ENCODE assay signal across 10 mouse cellular contexts in genomic region chr5:83778310-83778972, GRCm38 (mm10).
DNase-seq lines count a peak whose midpoint lies in the region; ATAC-seq and TF ChIP-seq lines count a peak whose summit lies in the region.
"Had no signal": no experiment of that assay in that cellular context is flagged by ENCODE, and none has a peak within 500 bp of the region (broad histone marks: within the 10 kb centered on the region; RNA-seq: fewer than 3 reads in every experiment).

No protein-coding gene starts in this region.

- no peak overlapping the region for H3K4me3 ChIP-seq in hindbrain, postnatal 0 days (ENCODE audit: low read length)
- no peak overlapping the region for H3K4me3 ChIP-seq in hindbrain, embryonic 10.5 days

- WGBS in hindbrain, postnatal 0 days, result 32% methylated on average over 3 of the region's 3 CpGs
- WGBS in hindbrain, embryonic 10.5 days, result 31% methylated on average over 3 of the region's 3 CpGs

- no peak overlapping the region for H3K9ac ChIP-seq in hindbrain, postnatal 0 days (replicated peaks; ENCODE audit: low read length)

- H3K9me3 ChIP-seq in hindbrain, postnatal 0 days (ENCODE audit: low read length), result no peaks in the 10 kb centered on the region
- H3K9me3 ChIP-seq in hindbrain, embryonic 10.5 days, result no peaks in the 10 kb centered on the region

- H3K4me1 ChIP-seq in hindbrain, postnatal 0 days (ENCODE audit: insufficient read depth, low read length), result no peaks in the 10 kb centered on the region
- peaks cover 6% of the 10 kb centered on the region; the same call in 1 of the 2 replicates for H3K4me1 ChIP-seq in hindbrain, embryonic 10.5 days (replicated peaks)

- no peaks in the 10 kb centered on the region for H3K27me3 ChIP-seq in hindbrain, postnatal 0 days (ENCODE audit: insufficient read depth, low read length)
- no peaks in the 10 kb centered on the region for H3K27me3 ChIP-seq in hindbrain, embryonic 10.5 days (ENCODE audit: insufficient read depth, poor library complexity, severe bottlenecking)

- no peak overlapping the region for H3K4me2 ChIP-seq in hindbrain, postnatal 0 days (ENCODE audit: low read depth, low read length)

- H3K27ac ChIP-seq in hindbrain, postnatal 0 days, result no peak overlapping the region
- no peak overlapping the region for H3K27ac ChIP-seq in hindbrain, embryonic 10.5 days

- DNase-seq in hindbrain, postnatal 0 days (ENCODE audit: low spot score), result peak; percentile 76
- no peak for DNase-seq in hindbrain, embryonic 10.5 days (ENCODE audit: low spot score)
- peak; percentile 0 for DNase-seq in ovary, postnatal 14 days (ENCODE audit: low spot score)
- DNase-seq in ovary, adult 18-20 months (ENCODE audit: low spot score), result no peak
- peak; percentile 73 for DNase-seq in embryo, embryonic 10.5 days (ENCODE audit: low spot score)
- peak; percentile 29 for DNase-seq in retina, postnatal 7 days (ENCODE audit: low read depth, low spot score)
- no peak for DNase-seq in testis, postnatal 10 days (ENCODE audit: low spot score)
- DNase-seq: gastrocnemius, postnatal 10 days; kidney, postnatal 4 days had no signal

- TF ChIP-seq CTCF in hindbrain, postnatal 0 days (IDR thresholded peaks at IDR 0.05; ENCODE audit: low read depth), result peak; percentile 71

- no peak for ATAC-seq in hindbrain, postnatal 0 days
- no peak for ATAC-seq in activated CD4-positive, CD25-positive, alpha-beta regulatory T cell, adult 4 months

- no peaks in the 10 kb centered on the region for H3K36me3 ChIP-seq in hindbrain, postnatal 0 days (ENCODE audit: insufficient read depth, low read length)
- no peaks in the 10 kb centered on the region for H3K36me3 ChIP-seq in hindbrain, embryonic 10.5 days

Comparison
In these comparisons a context has a peak if more than half of its experiments do, and no peak if none do; other contexts are left out.
1. DNase-seq: peak in hindbrain, postnatal 0 days (single experiment), ovary, postnatal 14 days (single experiment), embryo, embryonic 10.5 days (single experiment) and retina, postnatal 7 days (single experiment); none in hindbrain, embryonic 10.5 days (single experiment), ovary, adult 18-20 months (single experiment) and testis, postnatal 10 days (single experiment).